Mouse (Mus musculus) cerebellum, adult 2 months (tissue): Measurements from ENCODE around the gene Sik1. TPM values are rescaled to one million over a fixed set of nuclear protein-coding genes. Genes with fewer than 3 reads are reported as not detected.

ENCODE experiments used
- DNase-seq, 2 experiments: peaks; one replicate each; pipeline ENCODE4 v3.0.0; 2021
- H3K27ac ChIP-seq: fragments of 200-500 bp; 2 replicates; pipeline ENCODE4 v1.5.1; 2012; ENCODE audit warnings: low read length, control low read depth, inconsistent platforms; ENCODE audit not compliant: insufficient read depth
- H3K27me3 ChIP-seq: fragments of 200-500 bp; 2 replicates; pipeline ENCODE4 v1.6.1; 2012; ENCODE audit warnings: inconsistent platforms, mild to moderate bottlenecking, low read length, moderate library complexity; ENCODE audit not compliant: control insufficient read depth, insufficient read depth
- H3K4me1 ChIP-seq: fragments of 200-500 bp; 2 replicates; pipeline ENCODE4 v1.6.1; 2011; ENCODE audit warnings: low read length; ENCODE audit not compliant: control insufficient read depth, insufficient read depth
- H3K4me3 ChIP-seq: fragments of 200-500 bp; replicated peaks from 2 replicates; pipeline ENCODE3; 2011; ENCODE audit warnings: mild to moderate bottlenecking, low read depth, low read length, control low read depth; ENCODE audit not compliant: insufficient read depth
- CTCF ChIP-seq: fragments of 200-500 bp; IDR thresholded peaks from 2 replicates; pipeline ENCODE4 v1.5.1; 2011; ENCODE audit warnings: low read depth, mild to moderate bottlenecking, control low read depth, low read length, moderate library complexity, borderline replicate concordance; ENCODE audit not compliant: insufficient read depth
- POLR2A ChIP-seq: fragments of 200-500 bp; IDR thresholded peaks from 2 replicates; pipeline ENCODE4 v1.6.1; 2011; ENCODE audit warnings: low read length, control low read depth, borderline replicate concordance; ENCODE audit not compliant: insufficient read depth
- WGBS: fragments of 180-500 bp; shearing (Covaris S2); methylation state at CpG from one replicate; pipeline ENCODE4 v1.1.7; 2018; 5-methylcytosine and 5-hydroxymethylcytosine counted together
- polyA plus RNA-seq: library from polyadenylated mRNA; depleted of rRNA; stranded (reverse); fragments of >200 nt; gene quantifications from 2 replicates; pipeline ENCODE4 v1.2.3, GENCODE M21; 2012

Sik1 gene
- polyA plus RNA-seq, 1 experiment: 5.0 TPM

GRCm38 (mm10) chr17:31836772-31837171 is 18.8 kb downstream of the Sik1 start:
- WGBS: 28% methylated on average over 7 of the region's 7 CpGs
- TF ChIP-seq POLR2A (no peak), CTCF (no peak)
- Histone ChIP-seq H3K27ac (no peak overlapping the region), H3K27me3 (no peaks in the 10 kb centered on the region), H3K4me3 (no peak overlapping the region), H3K4me1 (no peaks in the 10 kb centered on the region)
- no peak for DNase-seq

- TF ChIP-seq POLR2A: no peak
- no peak for TF ChIP-seq CTCF
- Histone ChIP-seq H3K4me1 (no peaks in the 10 kb centered on the region), H3K27me3 (no peaks in the 10 kb centered on the region), H3K4me3 (no peak overlapping the region), H3K27ac (no peak overlapping the region)
- 52% methylated on average over 2 of the region's 2 CpGs for WGBS
- no peak for DNase-seq
Observed at GRCm38 (mm10) chr17:31836264-31836607, 19.4 kb downstream of the Sik1 start.

DNA sequence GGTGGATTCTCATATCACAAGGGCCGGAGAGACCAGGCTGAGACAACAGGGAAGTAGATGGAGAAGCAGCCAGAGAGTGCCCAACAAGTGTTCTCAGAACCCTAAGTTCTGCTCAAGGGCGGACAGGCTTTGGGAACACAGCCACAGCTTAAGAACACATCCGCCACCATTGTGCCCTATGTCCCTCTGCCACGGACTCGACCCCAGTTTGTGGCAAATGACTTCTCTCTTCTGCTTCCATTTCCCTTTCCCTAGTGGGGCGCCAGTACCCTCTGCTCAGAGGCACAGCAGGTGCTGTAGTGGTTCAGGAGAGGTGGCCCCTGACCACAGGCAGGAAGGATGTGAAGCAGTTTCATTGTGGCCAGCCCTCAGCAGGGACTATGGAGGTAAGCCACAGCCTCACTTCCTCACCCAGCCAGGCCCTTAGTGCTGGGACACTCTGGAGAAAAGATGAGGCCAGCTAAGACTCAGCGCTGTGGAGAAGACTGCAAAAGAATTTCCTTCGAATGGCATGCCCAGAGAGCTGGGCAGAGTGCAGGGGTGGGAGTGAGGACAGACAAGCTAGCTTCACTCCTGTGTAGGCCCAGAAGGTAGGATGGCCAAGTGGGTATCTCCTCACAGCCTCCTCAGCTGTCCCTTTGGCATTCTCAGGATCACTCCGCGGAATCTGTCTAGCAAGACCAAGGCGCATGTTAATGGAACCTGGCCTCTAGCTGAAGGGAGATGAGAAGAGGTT is 19.9 kb downstream of the Sik1 start:
- Histone ChIP-seq H3K4me1 (no peaks in the 10 kb centered on the region), H3K4me3 (no peak overlapping the region), H3K27ac (no peak overlapping the region), H3K27me3 (no peaks in the 10 kb centered on the region)
- no peak for DNase-seq
- 96% methylated on average over 11 of the region's 11 CpGs for WGBS
- TF ChIP-seq POLR2A: no peak
- no peak for TF ChIP-seq CTCF

GRCm38 (mm10) chr17:31834320-31835065 is 21.1 kb downstream of the Sik1 start:
- DNase-seq: no peak
- Histone ChIP-seq H3K27me3 (no peaks in the 10 kb centered on the region), H3K4me1 (no peaks in the 10 kb centered on the region), H3K4me3 (no peak overlapping the region), H3K27ac (no peak overlapping the region)
- TF ChIP-seq CTCF: no peak
- TF ChIP-seq POLR2A: no peak
- WGBS: 75% methylated on average over 6 of the region's 6 CpGs

DNA sequence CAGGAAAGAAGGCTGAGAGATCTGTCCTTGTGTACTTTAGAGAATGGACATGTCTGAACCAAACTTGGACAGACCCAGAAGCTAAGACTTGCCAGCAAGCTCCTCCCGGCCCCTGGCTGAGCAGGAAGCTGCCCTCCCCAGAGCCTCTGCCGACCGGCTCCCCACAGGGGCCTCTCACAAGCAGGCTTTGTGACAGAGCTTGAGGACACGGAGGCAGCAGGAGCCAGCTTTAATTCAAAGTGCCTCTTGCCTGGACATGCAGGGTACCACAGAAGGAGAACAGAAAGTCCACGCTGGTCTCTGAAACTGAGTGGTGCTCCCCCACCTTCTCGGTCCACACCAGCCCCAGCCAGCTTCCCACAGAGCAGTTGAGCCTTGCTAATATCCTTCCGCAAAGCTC is 21.9 kb downstream of the Sik1 start:
- 22% methylated on average over 7 of the region's 7 CpGs for WGBS
- Histone ChIP-seq H3K4me3 (no peak overlapping the region), H3K4me1 (no peaks in the 10 kb centered on the region), H3K27ac (no peak overlapping the region), H3K27me3 (no peaks in the 10 kb centered on the region)
- DNase-seq: no peak
- no peak for TF ChIP-seq CTCF
- no peak for TF ChIP-seq POLR2A

GRCm38 (mm10) chr17:31832577-31832964 is 23.0 kb downstream of the Sik1 start:
- 85% methylated on average over 9 of the region's 9 CpGs for WGBS
- Histone ChIP-seq H3K4me1 (no peaks in the 10 kb centered on the region), H3K27me3 (no peaks in the 10 kb centered on the region), H3K4me3 (no peak overlapping the region), H3K27ac (no peak overlapping the region)
- no peak for DNase-seq
- TF ChIP-seq CTCF (no peak), POLR2A (no peak)

DNA sequence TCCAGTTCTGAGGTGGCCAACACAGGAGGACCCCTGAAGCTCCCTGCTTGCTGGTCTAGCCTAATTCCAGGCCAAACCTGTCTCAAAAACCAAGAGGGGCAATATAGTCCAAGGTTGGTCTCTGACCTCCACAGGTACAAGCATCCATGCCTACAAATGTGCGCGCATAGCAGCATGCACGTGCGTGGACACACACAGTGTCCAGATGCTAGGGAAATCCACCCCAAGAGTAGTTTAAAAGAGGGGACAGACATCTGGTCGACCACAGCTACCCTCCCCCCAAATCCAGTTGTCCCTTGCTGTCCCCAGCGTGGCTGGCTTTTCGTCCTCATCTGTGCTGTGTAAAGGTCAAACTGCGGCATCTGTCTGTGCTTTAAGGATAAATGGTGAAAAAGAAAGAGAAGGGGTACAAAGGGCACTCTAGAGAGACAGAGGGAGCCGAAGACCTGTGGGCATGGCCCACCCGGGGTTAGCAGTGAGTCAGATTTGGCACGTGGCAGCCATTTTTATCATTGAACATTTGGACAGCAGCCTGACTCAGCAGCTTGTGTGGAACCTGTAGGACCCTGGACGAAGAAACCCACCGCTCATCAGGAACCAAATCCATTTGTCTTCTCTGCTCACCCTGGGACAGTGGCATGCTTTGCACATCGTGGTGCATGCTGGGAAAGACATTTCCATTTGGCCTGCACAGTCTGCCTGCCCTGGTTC is 23.6 kb downstream of the Sik1 start:
- no peaks in the 10 kb centered on the region for H3K27me3 ChIP-seq
- H3K4me1 ChIP-seq: no peaks in the 10 kb centered on the region
- no peak overlapping the region for H3K4me3 ChIP-seq
- TF ChIP-seq POLR2A (no peak), CTCF (no peak)
- DNase-seq: no peak
- 72% methylated on average over 14 of the region's 14 CpGs for WGBS
- no peak overlapping the region for H3K27ac ChIP-seq
